Mouse (Mus musculus): ENCODE measurements at regions not wholly inside any gene's neighbourhood (a gene's known extent, or its start where the extent isn't known, plus 50 kb on each side); places are given as distances from the start of the nearest gene placed in this dataset.

GRCm38 (mm10) chr17:43209727-43210126, 60.4 kb upstream of the Adgrf1 start:
- TF ChIP-seq POLR2A (IDR thresholded peaks at IDR 0.05; ENCODE audit: low read depth, low read length) (no peak), CTCF (IDR thresholded peaks at IDR 0.05; ENCODE audit: extremely low read depth, insufficient read depth, insufficient read length, insufficient replicate concordance) (no peak)
